Mouse (Mus musculus): ENCODE measurements around the gene Cidec. TPM values are rescaled to one million over a fixed set of nuclear protein-coding genes. Genes with fewer than 3 reads are reported as not detected.
A peak's percentile ranks its signal among the peaks of the same experiment; 100 is the strongest.

The Cidec gene
- polyA plus RNA-seq, 1 experiment from 2014 or later: not detected

GRCm38 (mm10) chr6:113424187-113424586 is 11.4 kb downstream of the Cidec start:
- DNase-seq (ENCODE audit: low spot score): no peak

GRCm38 (mm10) chr6:113423000-113423399 is 12.6 kb downstream of the Cidec start:
- no peak for DNase-seq (ENCODE audit: low spot score)
- Histone ChIP-seq H3K4me3 (no peak overlapping the region), H3K27me3 (replicated peaks; ENCODE audit: low read depth, poor library complexity, severe bottlenecking) (no peaks in the 10 kb centered on the region), H3K9me3 (no peaks in the 10 kb centered on the region), H3K4me1 (peaks cover 16% of the 10 kb centered on the region), H3K27ac (replicated peaks) (no peak overlapping the region), H3K36me3 (replicated peaks) (no peaks in the 10 kb centered on the region)
- 83% methylated on average over 4 of the region's 4 CpGs for WGBS

More at GRCm38 (mm10) chr6:113424187-113424586, 11.4 kb downstream of the Cidec start:
- Histone ChIP-seq H3K9me3 (no peaks in the 10 kb centered on the region), H3K36me3 (replicated peaks) (no peaks in the 10 kb centered on the region), H3K4me1 (peaks cover 6% of the 10 kb centered on the region), H3K27me3 (replicated peaks; ENCODE audit: low read depth, poor library complexity, severe bottlenecking) (no peaks in the 10 kb centered on the region), H3K4me3 (no peak overlapping the region), H3K27ac (replicated peaks) (no peak overlapping the region)
- WGBS: 87% methylated on average over 7 of the region's 7 CpGs

GRCm38 (mm10) chr6:113419199-113419587 is 16.4 kb downstream of the Cidec start, which contains the start of gene Rpusd3:
Gene Rpusd3 (minus strand): TSS chr6:113419340.
- no peaks in the 10 kb centered on the region for H3K27me3 ChIP-seq (replicated peaks; ENCODE audit: low read depth, poor library complexity, severe bottlenecking)
- no peaks in the 10 kb centered on the region for H3K9me3 ChIP-seq
- peaks cover 31% of the 10 kb centered on the region for H3K36me3 ChIP-seq (replicated peaks)
- H3K4me1 ChIP-seq: peaks cover 25% of the 10 kb centered on the region
- H3K27ac ChIP-seq (replicated peaks): peak within 1 kb of the TSS; percentile 86
- DNase-seq (ENCODE audit: low spot score): peak; percentile 96
- under 1% methylated on average over 25 of the region's 25 CpGs for WGBS
- H3K4me3 ChIP-seq: peak within 1 kb of the TSS; percentile 69

- H3K36me3 ChIP-seq (replicated peaks): peaks cover 37% of the 10 kb centered on the region
- no peaks in the 10 kb centered on the region for H3K27me3 ChIP-seq (replicated peaks; ENCODE audit: low read depth, poor library complexity, severe bottlenecking)
- H3K27ac ChIP-seq (replicated peaks): peak overlapping the region; percentile 86
- peaks cover 25% of the 10 kb centered on the region for H3K4me1 ChIP-seq
- 16% methylated on average over 16 of the region's 16 CpGs for WGBS
- DNase-seq (ENCODE audit: low spot score): no peak
- peak overlapping the region; percentile 69 for H3K4me3 ChIP-seq
- no peaks in the 10 kb centered on the region for H3K9me3 ChIP-seq
Observed at GRCm38 (mm10) chr6:113418441-113419198, 16.9 kb downstream of the Cidec start.

- Histone ChIP-seq H3K4me3 (no peak overlapping the region), H3K4me1 (peaks cover 25% of the 10 kb centered on the region), H3K9me3 (no peaks in the 10 kb centered on the region), H3K36me3 (replicated peaks) (peaks cover 50% of the 10 kb centered on the region), H3K27ac (replicated peaks) (no peak overlapping the region), H3K27me3 (replicated peaks; ENCODE audit: low read depth, poor library complexity, severe bottlenecking) (no peaks in the 10 kb centered on the region)
- no peak for DNase-seq (ENCODE audit: low spot score)
- 88% methylated on average over 5 of the region's 5 CpGs for WGBS
Observed at GRCm38 (mm10) chr6:113416416-113416815, 19.1 kb downstream of the Cidec start.

- H3K4me1 ChIP-seq: peaks cover 13% of the 10 kb centered on the region
- no peaks in the 10 kb centered on the region for H3K9me3 ChIP-seq
- WGBS: 83% methylated on average over 1 of the region's 1 CpGs
- peaks cover 45% of the 10 kb centered on the region for H3K36me3 ChIP-seq (replicated peaks)
- no peak for DNase-seq (ENCODE audit: low spot score)
- H3K27me3 ChIP-seq (replicated peaks; ENCODE audit: low read depth, poor library complexity, severe bottlenecking): no peaks in the 10 kb centered on the region
- no peak overlapping the region for H3K4me3 ChIP-seq
- no peak overlapping the region for H3K27ac ChIP-seq (replicated peaks)
Observed at GRCm38 (mm10) chr6:113410001-113410400, 25.6 kb downstream of the Cidec start.

GRCm38 (mm10) chr6:113406683-113407082 is 28.9 kb downstream of the Cidec start:
- Histone ChIP-seq H3K27me3 (replicated peaks; ENCODE audit: low read depth, poor library complexity, severe bottlenecking) (no peaks in the 10 kb centered on the region), H3K9me3 (no peaks in the 10 kb centered on the region), H3K36me3 (replicated peaks) (peaks cover 18% of the 10 kb centered on the region), H3K27ac (replicated peaks) (no peak overlapping the region), H3K4me1 (peaks cover 13% of the 10 kb centered on the region), H3K4me3 (no peak overlapping the region)
- whole genome bisulfite sequencing: 80% methylated on average over 9 of the region's 9 CpGs
- peak; percentile 25 for DNase-seq (ENCODE audit: low spot score)

- Histone ChIP-seq H3K4me1 (peaks cover 13% of the 10 kb centered on the region), H3K36me3 (replicated peaks) (peaks cover 25% of the 10 kb centered on the region), H3K27ac (replicated peaks) (no peak overlapping the region), H3K4me3 (no peak overlapping the region), H3K9me3 (no peaks in the 10 kb centered on the region), H3K27me3 (replicated peaks; ENCODE audit: low read depth, poor library complexity, severe bottlenecking) (no peaks in the 10 kb centered on the region)
- 87% methylated on average over 6 of the region's 6 CpGs for WGBS
- DNase-seq (ENCODE audit: low spot score): no peak
Observed at GRCm38 (mm10) chr6:113405483-113405882, 30.1 kb downstream of the Cidec start.

GRCm38 (mm10) chr6:113404649-113405448 is 30.7 kb downstream of the Cidec start:
- H3K4me3 ChIP-seq: no peak overlapping the region
- no peak overlapping the region for H3K27ac ChIP-seq (replicated peaks)
- no peak for DNase-seq (ENCODE audit: low spot score)
- 80% methylated on average over 12 of the region's 12 CpGs for WGBS
- no peaks in the 10 kb centered on the region for H3K9me3 ChIP-seq
- H3K4me1 ChIP-seq: peaks cover 13% of the 10 kb centered on the region
- H3K36me3 ChIP-seq (replicated peaks): peaks cover 28% of the 10 kb centered on the region
- no peaks in the 10 kb centered on the region for H3K27me3 ChIP-seq (replicated peaks; ENCODE audit: low read depth, poor library complexity, severe bottlenecking)

GRCm38 (mm10) chr6:113402094-113402493 is 33.5 kb downstream of the Cidec start:
- no peak overlapping the region for H3K27ac ChIP-seq (replicated peaks)
- H3K36me3 ChIP-seq (replicated peaks): peaks cover 27% of the 10 kb centered on the region
- no peaks in the 10 kb centered on the region for H3K9me3 ChIP-seq
- 92% methylated on average over 13 of the region's 13 CpGs for WGBS
- H3K4me3 ChIP-seq: no peak overlapping the region
- H3K27me3 ChIP-seq (replicated peaks; ENCODE audit: low read depth, poor library complexity, severe bottlenecking): no peaks in the 10 kb centered on the region
- DNase-seq (ENCODE audit: low spot score): no peak
- no peaks in the 10 kb centered on the region for H3K4me1 ChIP-seq

GRCm38 (mm10) chr6:113396270-113397030 is 39.1 kb downstream of the Cidec start:
- Histone ChIP-seq H3K27ac (replicated peaks) (no peak overlapping the region), H3K36me3 (replicated peaks) (peaks cover 31% of the 10 kb centered on the region), H3K9me3 (no peaks in the 10 kb centered on the region), H3K4me1 (peaks cover 20% of the 10 kb centered on the region), H3K27me3 (replicated peaks; ENCODE audit: low read depth, poor library complexity, severe bottlenecking) (peaks cover 7% of the 10 kb centered on the region), H3K4me3 (no peak overlapping the region)
- 86% methylated on average over 10 of the region's 10 CpGs for WGBS
- DNase-seq (ENCODE audit: low spot score): no peak

- peaks cover 14% of the 10 kb centered on the region for H3K27me3 ChIP-seq (replicated peaks; ENCODE audit: low read depth, poor library complexity, severe bottlenecking)
- WGBS: 93% methylated on average over 6 of the region's 6 CpGs
- DNase-seq (ENCODE audit: low spot score): no peak
Observed at GRCm38 (mm10) chr6:113395501-113395900, 40.1 kb downstream of the Cidec start.

More at GRCm38 (mm10) chr6:113395501-113395900, 40.1 kb downstream of the Cidec start:
- Histone ChIP-seq H3K4me3 (no peak overlapping the region), H3K4me1 (peaks cover 20% of the 10 kb centered on the region), H3K36me3 (replicated peaks) (peaks cover 32% of the 10 kb centered on the region), H3K9me3 (no peaks in the 10 kb centered on the region), H3K27ac (replicated peaks) (no peak overlapping the region)
